Mouse (Mus musculus): ENCODE measurements around the gene Gm10192.
"Not testable (repeated sequence)": the region's sequence is repeated elsewhere in the genome, so short reads cannot be mapped to it uniquely, and the experiment has no call there.

Gm10192 gene

GRCm38 (mm10) chr4:97183066-97183465 lies at the start of gene Gm10192:
TSS of gene Gm10192 (minus strand) at chr4:97183166.
- DNase-seq (ENCODE audit: low read depth, low spot score) = not testable (repeated sequence)

GRCm38 (mm10) chr4:97230411-97231104 lies 47.6 kb upstream of the Gm10192 start:
- no peak for DNase-seq (ENCODE audit: low read depth, low spot score)

GRCm38 (mm10) chr4:97219701-97220100 lies 36.7 kb upstream of the Gm10192 start:
- DNase-seq (ENCODE audit: low read depth, low spot score) = no peak

- DNase-seq (ENCODE audit: low read depth, low spot score) = no peak
These were observed 34.9 kb upstream of the Gm10192 start for GRCm38 (mm10) chr4:97217906-97218305.

GRCm38 (mm10) chr4:97212514-97212913 lies 29.5 kb upstream of the Gm10192 start:
- no peak for DNase-seq (ENCODE audit: low read depth, low spot score)

GRCm38 (mm10) chr4:97202986-97203385 lies 20.0 kb upstream of the Gm10192 start:
- DNase-seq (ENCODE audit: low read depth, low spot score) = not testable (repeated sequence)

- DNase-seq (ENCODE audit: low read depth, low spot score) = no peak
These were observed 10.2 kb upstream of the Gm10192 start for GRCm38 (mm10) chr4:97193176-97193575.

- DNase-seq (ENCODE audit: low read depth, low spot score) = no peak
These were observed 9.6 kb upstream of the Gm10192 start for GRCm38 (mm10) chr4:97192601-97193000.

GRCm38 (mm10) chr4:97180396-97180795 lies 2.6 kb downstream of the Gm10192 start:
- DNase-seq (ENCODE audit: low read depth, low spot score) = no peak

- no peak for DNase-seq (ENCODE audit: low read depth, low spot score)
These were observed 26.1 kb downstream of the Gm10192 start for GRCm38 (mm10) chr4:97156841-97157345.

- DNase-seq (ENCODE audit: low read depth, low spot score) = no peak
These were observed 26.9 kb downstream of the Gm10192 start for GRCm38 (mm10) chr4:97156084-97156483.

GRCm38 (mm10) chr4:97153554-97153953 lies 29.4 kb downstream of the Gm10192 start:
- no peak for DNase-seq (ENCODE audit: low read depth, low spot score)

- DNase-seq (ENCODE audit: low read depth, low spot score) = no peak
These were observed 40.5 kb downstream of the Gm10192 start for GRCm38 (mm10) chr4:97142484-97142883.
